Mouse (Mus musculus) brown adipose tissue, adult 24 weeks (tissue): ENCODE measurements around the gene Traf2. TPM values are rescaled to one million over a fixed set of nuclear protein-coding genes. Genes with fewer than 3 reads are reported as not detected.

Experiments used
- H3K27ac ChIP-seq: fragments of 200-500 bp; replicated peaks from 2 replicates; pipeline ENCODE4 v1.5.1; 2012; ENCODE audit warnings: low read depth, mild to moderate bottlenecking, low read length
- H3K4me1 ChIP-seq: fragments of 200-500 bp; 2 replicates; pipeline ENCODE4 v1.6.1; 2012; ENCODE audit warnings: low read length, mixed read lengths; ENCODE audit not compliant: control insufficient read depth, insufficient read depth, insufficient read length
- H3K4me3 ChIP-seq: fragments of 200-500 bp; 2 replicates; pipeline ENCODE4 v1.5.1; 2012; ENCODE audit warnings: low read depth, mild to moderate bottlenecking, low read length, moderate library complexity; ENCODE audit not compliant: insufficient read depth
- polyA plus RNA-seq: library from polyadenylated mRNA; stranded (reverse); fragments of >200 nt; gene quantifications from 2 replicates; pipeline ENCODE4 v1.2.4, GENCODE M21; 2012; ENCODE audit not compliant: missing spikeins, insufficient read depth, insufficient read length

The Traf2 gene
- polyA plus RNA-seq, 1 experiment: 7.0 TPM

GRCm38 (mm10) chr2:25578796-25579736 lies 32.3 kb upstream of the Traf2 start:
- Histone ChIP-seq H3K27ac (no peak overlapping the region), H3K4me1 (peaks cover 3% of the 10 kb centered on the region; the same call in 1 of the 2 replicates), H3K4me3 (peak overlapping the region; percentile 7)

GRCm38 (mm10) chr2:25577951-25578795 lies 31.4 kb upstream of the Traf2 start:
- Histone ChIP-seq H3K27ac (no peak overlapping the region), H3K4me3 (peak overlapping the region; percentile 34), H3K4me1 (peaks cover 3% of the 10 kb centered on the region; the same call in 1 of the 2 replicates)

GRCm38 (mm10) chr2:25576965-25577891 lies 30.5 kb upstream of the Traf2 start:
- peak overlapping the region; percentile 34 for H3K4me3 ChIP-seq
- H3K4me1 ChIP-seq: peaks cover 3% of the 10 kb centered on the region; the same call in 1 of the 2 replicates
- H3K27ac ChIP-seq: no peak overlapping the region

GRCm38 (mm10) chr2:25576028-25576850 lies 29.5 kb upstream of the Traf2 start:
- Histone ChIP-seq H3K27ac (no peak overlapping the region), H3K4me3 (peak overlapping the region; percentile 83; the same call in 1 of the 2 replicates), H3K4me1 (peaks cover 3% of the 10 kb centered on the region; the same call in 1 of the 2 replicates)

- no peak overlapping the region for H3K27ac ChIP-seq
- H3K4me3 ChIP-seq: peak overlapping the region; percentile 83
- peaks cover 3% of the 10 kb centered on the region; the same call in 1 of the 2 replicates for H3K4me1 ChIP-seq
These were observed 28.8 kb upstream of the Traf2 start for GRCm38 (mm10) chr2:25575432-25576027.

- peaks cover 3% of the 10 kb centered on the region; the same call in 1 of the 2 replicates for H3K4me1 ChIP-seq
- H3K27ac ChIP-seq: peak within 1 kb of the TSS; percentile 86
- peak within 1 kb of the TSS; percentile 83 for H3K4me3 ChIP-seq
These were observed 28.1 kb upstream of the Traf2 start, which contains the start of the genes Mamdc4 and Phpt1 for GRCm38 (mm10) chr2:25574579-25575431. Gene Mamdc4 (minus strand): TSS chr2:25574845. Gene Phpt1 (minus strand): TSS chr2:25575224.

- H3K4me1 ChIP-seq: peaks cover 3% of the 10 kb centered on the region; the same call in 1 of the 2 replicates
- H3K27ac ChIP-seq: peak overlapping the region; percentile 32; the same call in 1 of the 2 replicates
- peak overlapping the region; percentile 83 for H3K4me3 ChIP-seq
These were observed 27.4 kb upstream of the Traf2 start for GRCm38 (mm10) chr2:25574136-25574535.

- Histone ChIP-seq H3K4me1 (peaks cover 3% of the 10 kb centered on the region; the same call in 1 of the 2 replicates), H3K27ac (no peak overlapping the region), H3K4me3 (no peak overlapping the region; the same call in none of the 2 replicates)
These were observed 26.3 kb upstream of the Traf2 start for GRCm38 (mm10) chr2:25573068-25573467.

- no peak overlapping the region for H3K4me3 ChIP-seq
- H3K4me1 ChIP-seq: peaks cover 3% of the 10 kb centered on the region; the same call in 1 of the 2 replicates
- H3K27ac ChIP-seq: no peak overlapping the region
These were observed 24.5 kb upstream of the Traf2 start for GRCm38 (mm10) chr2:25571221-25571620.

- H3K4me3 ChIP-seq: no peak overlapping the region
- H3K27ac ChIP-seq: no peak overlapping the region
- no peaks in the 10 kb centered on the region for H3K4me1 ChIP-seq
These were observed 22.6 kb upstream of the Traf2 start for GRCm38 (mm10) chr2:25569323-25569722.

GRCm38 (mm10) chr2:25568473-25569019 lies 21.8 kb upstream of the Traf2 start:
- H3K4me3 ChIP-seq: no peak overlapping the region
- H3K27ac ChIP-seq: no peak overlapping the region
- no peaks in the 10 kb centered on the region for H3K4me1 ChIP-seq

- H3K27ac ChIP-seq: no peak overlapping the region
- H3K4me1 ChIP-seq: no peaks in the 10 kb centered on the region
- H3K4me3 ChIP-seq: no peak overlapping the region
These were observed 19.8 kb upstream of the Traf2 start for GRCm38 (mm10) chr2:25566558-25566957.
